Mouse (Mus musculus) bone marrow, adult 2 months (tissue): ENCODE data around the gene Lrrc73. TPM values are rescaled to one million over a fixed set of nuclear protein-coding genes. Genes with fewer than 3 reads are reported as not detected.

Source experiments
- H3K27ac ChIP-seq: fragments of 200-500 bp; 2 replicates; pipeline ENCODE4 v1.5.1; 2012; ENCODE audit warnings: low read depth, mild to moderate bottlenecking, control low read depth, inconsistent platforms, low read length; ENCODE audit not compliant: control insufficient read depth, poor library complexity, insufficient read depth
- H3K4me1 ChIP-seq: fragments of 200-500 bp; 2 replicates; pipeline ENCODE4 v1.6.1; 2011; ENCODE audit warnings: low read length; ENCODE audit not compliant: control insufficient read depth, insufficient read depth
- H3K4me3 ChIP-seq: fragments of 200-500 bp; replicated peaks from 2 replicates; pipeline ENCODE3; 2011; ENCODE audit warnings: mild to moderate bottlenecking, low read depth, low read length, control low read depth; ENCODE audit not compliant: control insufficient read depth
- CTCF ChIP-seq: fragments of 200-500 bp; IDR thresholded peaks from 2 replicates; pipeline ENCODE4 v1.5.1; 2011; ENCODE audit warnings: low read length, control low read depth; ENCODE audit not compliant: control insufficient read depth, insufficient read depth
- POLR2A ChIP-seq: fragments of 200-500 bp; IDR thresholded peaks from 2 replicates; pipeline ENCODE4 v1.6.1; 2011; ENCODE audit warnings: low read depth, mild to moderate bottlenecking, control low read depth, low read length, borderline replicate concordance; ENCODE audit not compliant: control insufficient read depth
- WGBS: fragments of 180-500 bp; shearing (Covaris S2); methylation state at CpG from one replicate; pipeline ENCODE4 v1.1.7; 2018; 5-methylcytosine and 5-hydroxymethylcytosine counted together
- polyA plus RNA-seq: library from polyadenylated mRNA; stranded (reverse); fragments of >200 nt; gene quantifications from 2 replicates; pipeline ENCODE4 v1.2.4, GENCODE M21; 2011; ENCODE audit warnings: low replicate concordance; ENCODE audit not compliant: missing spikeins, insufficient read depth, insufficient read length

Gene Lrrc73
- polyA plus RNA-seq, 1 experiment, result 2.4 TPM

- no peaks in the 10 kb centered on the region; the same call in 1 of the 2 replicates for H3K4me1 ChIP-seq
- H3K4me3 ChIP-seq, result no peak overlapping the region
- WGBS, result 44% methylated on average over 14 of the region's 14 CpGs
- peak; percentile 41; the same call in 1 of the 2 replicates for TF ChIP-seq CTCF
- no peak for TF ChIP-seq POLR2A
- no peak overlapping the region for H3K27ac ChIP-seq
Observed at GRCm38 (mm10) chr17:46252571-46253451, 520 bp upstream of the Lrrc73 start.

DNA sequence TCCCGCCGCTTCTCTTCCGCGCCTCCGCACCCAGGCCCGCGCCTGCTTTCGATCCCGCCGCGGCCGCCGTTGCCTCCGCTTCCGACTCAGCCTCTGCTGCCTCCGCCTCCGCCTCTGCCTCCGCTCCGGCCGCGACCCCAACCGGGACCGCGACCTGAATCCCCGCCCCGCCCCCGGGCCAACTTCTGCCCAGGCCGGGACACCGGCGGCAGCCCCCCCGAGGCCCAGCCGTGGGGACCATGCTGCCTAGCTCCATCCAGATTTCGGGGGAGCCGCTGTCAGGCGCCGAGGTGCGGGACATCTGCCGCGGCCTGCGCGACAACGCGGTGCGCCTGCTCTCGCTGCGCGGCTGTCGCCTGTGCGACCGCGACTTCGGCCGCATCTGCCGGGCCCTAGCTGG, 775 bp downstream of the Lrrc73 start:
- H3K4me3 ChIP-seq, result peak overlapping the region; percentile 33
- no peaks in the 10 kb centered on the region; the same call in 1 of the 2 replicates for H3K4me1 ChIP-seq
- H3K27ac ChIP-seq, result no peak overlapping the region; the same call in 1 of the 2 replicates
- under 1% methylated on average over 54 of the region's 54 CpGs for WGBS
- TF ChIP-seq POLR2A (0 out of 2 replicates have a peak, but pooled peaks have one; percentile 3), CTCF (no peak)

DNA sequence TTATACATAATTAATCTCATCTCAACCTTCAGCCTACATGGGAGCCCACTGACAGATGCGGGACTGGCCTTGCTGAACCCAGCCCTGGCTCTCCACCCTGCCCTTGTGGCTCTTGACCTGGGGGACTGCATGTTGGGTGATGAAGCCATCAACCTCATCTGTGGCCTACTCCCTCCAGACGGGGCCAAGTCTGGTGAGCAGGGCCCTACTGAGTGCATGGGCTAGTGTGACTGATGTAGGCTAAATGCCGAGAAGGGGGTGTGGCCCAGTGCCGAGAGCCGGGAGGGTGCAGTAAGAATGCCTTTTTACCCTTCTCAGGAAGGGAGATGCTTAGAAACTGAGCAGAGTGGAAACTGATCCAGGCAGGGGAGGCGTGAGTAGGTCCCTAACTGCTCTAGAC, 1.8 kb downstream of the Lrrc73 start:
- H3K4me1 ChIP-seq, result no peaks in the 10 kb centered on the region; the same call in 1 of the 2 replicates
- H3K4me3 ChIP-seq, result no peak overlapping the region
- 52% methylated on average over 6 of the region's 6 CpGs for WGBS

DNA sequence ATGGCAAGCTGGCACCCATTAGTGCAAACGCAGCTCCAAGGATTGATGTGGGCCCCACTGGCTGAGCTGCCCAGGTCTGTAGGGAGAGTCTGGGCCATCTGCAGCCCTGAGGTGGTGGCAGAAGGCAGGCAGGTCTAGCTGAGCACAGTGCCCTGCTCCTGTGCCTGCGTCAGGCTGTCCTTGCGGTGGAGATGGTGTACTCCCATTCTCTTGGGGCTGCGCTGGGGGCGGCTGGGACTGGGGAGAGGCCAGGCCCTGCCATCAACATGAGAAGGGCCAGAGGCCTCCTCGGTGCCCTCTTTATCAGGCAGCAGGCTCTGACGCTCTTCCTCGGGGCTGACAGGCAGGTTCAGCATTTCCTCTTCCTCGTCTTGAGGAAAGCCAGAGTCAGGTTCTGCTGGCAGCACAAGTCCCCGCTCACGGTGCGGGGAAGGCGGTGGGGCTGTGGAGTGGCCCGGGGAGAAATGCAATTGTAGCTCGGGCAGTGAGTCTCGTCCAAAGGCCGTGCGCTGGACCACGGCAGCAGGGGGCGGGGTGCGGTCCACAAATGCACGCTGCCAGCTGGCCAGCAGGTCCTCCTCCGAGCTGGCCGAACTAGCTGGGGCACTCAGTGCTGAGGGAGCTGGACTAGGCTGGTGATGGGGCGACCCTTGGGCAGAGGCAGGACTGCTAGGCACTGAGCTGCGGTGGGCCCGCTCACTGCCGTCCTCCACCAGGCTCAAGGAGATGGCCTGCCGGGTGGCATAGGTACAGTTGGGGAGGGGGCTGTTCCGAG, 5.1 kb downstream of the Lrrc73 start:
- Histone ChIP-seq H3K4me1 (no peaks in the 10 kb centered on the region; the same call in 1 of the 2 replicates), H3K4me3 (no peak overlapping the region), H3K27ac (no peak overlapping the region)
- no peak for TF ChIP-seq POLR2A
- no peak for TF ChIP-seq CTCF
- 88% methylated on average over 30 of the region's 30 CpGs for WGBS

More for the DNA sequence above, 1.8 kb downstream of the Lrrc73 start:
- 0 out of 2 replicates have a peak, but pooled peaks have one; percentile 13 for TF ChIP-seq POLR2A
- TF ChIP-seq CTCF, result no peak
- no peak overlapping the region for H3K27ac ChIP-seq

DNA sequence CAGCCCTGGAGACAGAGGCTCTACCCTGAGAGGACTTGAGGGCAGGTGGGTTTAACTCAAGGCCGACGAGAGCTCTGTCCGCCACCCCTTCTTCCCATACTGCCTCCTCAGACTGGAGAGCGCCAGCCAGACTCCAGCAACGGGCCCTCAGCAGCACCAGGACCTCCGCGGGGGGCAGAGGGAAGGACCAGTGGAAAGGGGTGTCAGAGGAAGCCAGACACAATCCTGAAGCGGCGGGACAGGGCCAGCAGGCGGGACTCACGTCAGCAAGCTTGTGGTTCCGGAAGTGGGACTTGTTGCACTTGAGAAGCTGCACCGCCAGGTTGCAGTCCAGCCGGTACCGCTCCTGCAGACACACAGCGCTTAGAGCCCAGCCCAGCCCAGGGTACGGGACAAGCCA, 6.3 kb downstream of the Lrrc73 start:
- Histone ChIP-seq H3K4me3 (no peak overlapping the region), H3K27ac (no peak overlapping the region), H3K4me1 (no peaks in the 10 kb centered on the region)
- 85% methylated on average over 17 of the region's 17 CpGs for WGBS
- TF ChIP-seq POLR2A (no peak), CTCF (no peak)

GRCm38 (mm10) chr17:46262201-46262694, 8.9 kb downstream of the Lrrc73 start:
- no peak overlapping the region for H3K27ac ChIP-seq
- WGBS, result 91% methylated on average over 5 of the region's 5 CpGs
- no peaks in the 10 kb centered on the region for H3K4me1 ChIP-seq
- no peak overlapping the region for H3K4me3 ChIP-seq
- TF ChIP-seq CTCF (no peak), POLR2A (no peak)

DNA sequence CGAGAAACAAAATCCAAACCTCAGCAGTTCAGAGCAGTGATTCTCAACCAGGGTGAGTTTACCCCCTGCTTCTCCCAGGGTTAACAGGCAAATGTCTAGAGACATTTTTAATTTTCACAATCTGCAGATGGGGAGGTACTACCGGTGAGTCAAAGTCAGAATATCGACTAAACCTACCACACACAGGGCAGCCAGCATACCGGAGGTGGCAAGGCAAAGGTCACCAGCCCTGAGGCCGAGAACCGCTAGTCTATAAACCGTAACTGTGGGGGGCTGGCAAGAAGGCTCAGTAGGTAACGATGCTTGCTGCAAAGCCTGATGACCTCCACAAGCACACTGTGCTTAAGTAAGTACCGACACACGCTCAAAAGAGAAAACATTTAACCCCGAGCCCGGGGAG, 12.2 kb downstream of the Lrrc73 start:
- H3K4me3 ChIP-seq, result no peak overlapping the region
- 87% methylated on average over 12 of the region's 12 CpGs for WGBS
- no peak overlapping the region for H3K27ac ChIP-seq
- TF ChIP-seq POLR2A, result no peak
- no peak for TF ChIP-seq CTCF
- H3K4me1 ChIP-seq, result no peaks in the 10 kb centered on the region

DNA sequence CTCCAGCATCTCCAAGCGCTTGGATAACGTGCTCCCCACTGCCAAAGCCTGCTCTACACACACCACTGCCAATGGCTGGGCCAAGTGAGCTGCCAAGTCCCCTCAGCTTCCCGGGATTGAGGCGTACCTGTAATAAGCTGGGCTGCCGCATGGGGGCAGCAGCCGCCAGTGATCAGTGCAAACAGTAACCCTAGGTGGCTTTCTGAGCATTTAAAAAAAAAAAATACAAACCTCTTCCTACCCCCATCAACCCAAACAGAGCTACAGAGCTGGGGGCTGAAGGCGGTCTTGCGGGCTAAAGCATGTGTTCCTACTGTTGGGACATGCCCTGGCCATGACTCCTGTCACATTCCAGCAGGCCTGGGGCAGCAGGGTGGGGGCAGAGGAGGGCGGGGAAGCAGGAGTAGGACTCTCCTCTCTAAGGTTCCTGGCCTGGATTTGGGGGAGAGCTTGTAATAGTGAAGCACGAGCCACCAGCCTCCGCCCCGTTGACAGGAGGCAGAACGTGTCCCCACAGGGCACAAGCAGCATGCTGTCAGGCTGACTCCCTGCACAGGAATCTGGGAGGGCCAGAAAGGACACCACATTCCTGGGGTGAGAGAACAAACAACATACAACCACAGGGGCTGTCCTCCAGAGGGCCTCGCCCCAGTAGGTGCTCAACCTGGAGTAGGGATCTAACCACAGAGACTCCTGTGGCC, 12.7 kb downstream of the Lrrc73 start:
- 47% methylated on average over 14 of the region's 14 CpGs for WGBS
- no peak for TF ChIP-seq POLR2A
- TF ChIP-seq CTCF, result peak; percentile 85
- no peak overlapping the region for H3K27ac ChIP-seq

More for the DNA sequence above, 12.7 kb downstream of the Lrrc73 start:
- no peak overlapping the region for H3K4me3 ChIP-seq
- H3K4me1 ChIP-seq, result no peaks in the 10 kb centered on the region
